Mouse (Mus musculus) 416B (cell line): ENCODE measurements around the gene Dst.

ENCODE experiments used
- DNase-seq: peaks from one replicate; pipeline ENCODE4 v3.0.0; 2011; ENCODE audit warnings: low read depth

Dst gene

GRCm38 (mm10) chr1:33980420-33980819, 72.4 kb downstream of the Dst start:
- no peak for DNase-seq

- no peak for DNase-seq
These were observed 81.6 kb downstream of the Dst start for GRCm38 (mm10) chr1:33989643-33990042.

- DNase-seq, result no peak
These were observed 83.0 kb downstream of the Dst start for GRCm38 (mm10) chr1:33991067-33991466.

GRCm38 (mm10) chr1:33992810-33993209, 84.8 kb downstream of the Dst start:
- DNase-seq, result no peak

GRCm38 (mm10) chr1:33994201-33994600, 86.2 kb downstream of the Dst start:
- no peak for DNase-seq

- DNase-seq, result no peak
These were observed 87.4 kb downstream of the Dst start for GRCm38 (mm10) chr1:33995386-33995785.

- no peak for DNase-seq
These were observed 88.3 kb downstream of the Dst start for GRCm38 (mm10) chr1:33996105-33996887.

DNA sequence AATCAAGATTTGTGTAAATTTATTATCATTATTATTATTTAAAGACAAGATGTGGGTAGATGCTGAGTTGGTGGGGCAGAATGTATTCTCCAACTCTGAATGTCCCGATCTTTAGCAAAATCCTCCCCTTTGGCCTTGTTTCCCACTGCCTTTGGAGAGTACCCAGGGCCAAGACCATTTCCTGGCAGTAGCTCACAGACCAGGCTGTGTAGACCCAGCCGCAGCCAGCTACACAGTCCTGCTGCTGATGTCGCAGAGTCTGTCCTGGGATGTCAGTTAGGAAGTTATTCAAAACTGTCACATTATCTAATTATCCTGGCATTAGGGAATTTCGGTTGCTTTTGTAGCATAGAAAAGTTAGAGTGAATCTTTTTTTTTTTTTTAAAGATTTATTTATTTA, 94.3 kb downstream of the Dst start:
- DNase-seq, result no peak

- no peak for DNase-seq
These were observed 94.9 kb downstream of the Dst start for GRCm38 (mm10) chr1:34002970-34003369.

GRCm38 (mm10) chr1:34005238-34005725, 97.3 kb downstream of the Dst start:
- no peak for DNase-seq

DNA sequence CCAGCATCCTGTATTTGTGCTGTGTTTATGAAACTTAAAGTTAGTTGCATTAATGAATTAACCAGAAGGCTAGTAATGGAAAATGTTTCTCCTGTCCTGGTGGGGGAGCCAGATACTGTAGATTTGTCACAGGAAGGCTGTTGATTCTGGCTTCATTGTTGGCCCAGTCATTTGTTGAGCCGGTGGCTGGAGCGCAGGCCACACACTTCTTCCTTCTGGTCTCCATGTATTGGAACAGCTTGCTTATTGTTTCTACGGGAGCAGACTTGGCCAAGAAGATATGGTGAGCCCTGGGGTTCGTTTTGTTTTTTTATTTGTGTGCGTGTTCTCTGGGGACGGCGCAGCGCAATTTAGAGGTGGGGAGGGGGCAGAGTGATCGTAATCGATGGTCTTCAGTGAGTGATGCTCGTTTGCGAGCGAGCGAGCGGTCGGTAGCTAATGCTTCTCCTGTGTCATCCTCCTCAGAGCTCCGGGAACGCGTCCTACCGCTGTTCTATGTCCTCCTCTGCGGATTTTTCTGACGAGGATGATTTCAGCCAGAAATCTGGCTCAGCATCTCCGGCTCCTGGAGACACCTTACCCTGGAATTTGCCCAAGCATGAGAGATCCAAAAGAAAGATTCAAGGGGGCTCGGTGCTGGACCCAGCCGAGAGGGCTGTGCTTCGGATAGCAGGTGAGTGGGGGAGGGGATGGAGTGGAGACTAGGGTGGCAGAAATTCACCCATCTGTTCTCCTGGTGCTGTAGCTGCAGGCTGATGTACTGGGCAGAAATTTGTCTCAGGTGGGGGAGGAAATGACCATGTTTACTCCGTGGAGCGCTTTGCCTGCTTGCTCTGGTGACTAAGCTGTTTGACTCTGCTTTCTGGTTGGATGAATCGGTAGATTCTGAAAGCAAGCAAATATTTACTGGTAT, 98.0 kb downstream of the Dst start:
- DNase-seq, result peak; percentile 16

DNA sequence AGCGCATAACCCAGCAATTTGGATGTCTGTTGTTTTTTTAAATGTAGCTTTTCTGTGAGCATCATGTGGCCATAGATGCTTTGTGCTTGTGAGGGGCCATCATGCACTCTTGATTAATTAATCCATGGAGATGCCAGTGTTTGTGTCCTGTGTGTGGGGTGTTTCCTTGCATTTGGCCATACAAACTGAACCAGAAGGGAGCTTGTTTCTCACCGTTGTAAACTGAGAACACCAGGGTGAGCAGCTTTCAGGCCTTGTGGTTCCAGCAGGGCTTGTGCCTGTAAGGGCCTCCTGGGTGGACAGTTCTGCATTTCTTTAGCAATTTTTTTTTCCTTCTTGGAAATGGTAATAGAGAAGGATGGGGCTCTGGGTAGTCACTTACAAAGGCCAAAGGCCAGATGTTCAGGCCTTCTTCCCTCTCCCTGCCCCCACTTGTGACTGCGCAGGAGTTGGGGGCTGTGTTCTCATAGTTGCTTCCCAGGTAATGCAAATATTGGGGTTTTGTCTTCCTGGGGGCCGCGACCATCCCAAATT, 98.9 kb downstream of the Dst start:
- DNase-seq, result no peak

- DNase-seq, result no peak
These were observed 99.4 kb downstream of the Dst start for GRCm38 (mm10) chr1:34007379-34007778.

- no peak for DNase-seq
These were observed 103.1 kb downstream of the Dst start for GRCm38 (mm10) chr1:34011051-34011677.

DNA sequence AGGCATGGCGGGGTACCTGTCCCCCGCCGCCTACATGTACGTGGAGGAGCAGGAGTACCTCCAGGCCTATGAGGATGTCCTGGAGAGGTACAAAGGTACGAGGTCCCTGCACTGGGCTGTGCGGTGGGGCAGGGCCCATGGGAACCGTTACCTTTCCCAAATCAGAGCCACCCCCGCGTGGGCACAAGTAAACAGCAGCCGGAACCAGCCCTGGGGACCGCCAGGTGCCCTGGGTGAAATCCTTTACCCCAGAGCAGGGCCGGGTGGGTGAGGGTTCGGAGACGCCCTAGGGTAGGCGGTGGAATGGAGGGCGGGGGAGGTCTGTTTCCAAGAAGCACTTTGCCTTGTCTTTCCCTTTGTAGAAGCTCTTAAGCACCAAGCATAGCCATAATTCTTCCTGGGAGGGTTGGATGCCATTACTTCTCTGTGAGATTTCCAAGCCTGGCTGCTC, 103.8 kb downstream of the Dst start:
- DNase-seq, result no peak

- no peak for DNase-seq
These were observed 105.5 kb downstream of the Dst start for GRCm38 (mm10) chr1:34013490-34013889.

DNA sequence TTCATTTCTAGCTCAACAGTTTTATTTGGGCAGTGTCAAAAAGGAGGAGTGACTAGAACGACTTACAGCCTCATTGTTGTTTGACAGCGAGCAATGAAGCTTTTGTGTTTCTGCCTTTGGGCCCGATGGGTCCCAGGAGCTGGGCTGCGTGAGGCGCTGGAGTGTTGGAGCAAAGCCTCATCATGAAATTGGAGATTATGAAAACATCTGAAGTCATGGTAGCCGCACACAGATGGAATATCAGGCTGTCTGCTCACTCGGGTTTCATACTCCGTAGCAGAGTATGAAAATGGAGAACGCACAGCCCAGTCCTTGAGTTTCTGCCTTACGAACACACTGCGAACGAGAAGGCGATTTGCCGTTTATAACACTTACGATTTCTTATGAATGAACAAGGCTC, 108.8 kb downstream of the Dst start:
- DNase-seq, result no peak

- no peak for DNase-seq
These were observed 109.3 kb downstream of the Dst start for GRCm38 (mm10) chr1:34017323-34017722.

GRCm38 (mm10) chr1:34020599-34020998, 112.6 kb downstream of the Dst start:
- no peak for DNase-seq

DNA sequence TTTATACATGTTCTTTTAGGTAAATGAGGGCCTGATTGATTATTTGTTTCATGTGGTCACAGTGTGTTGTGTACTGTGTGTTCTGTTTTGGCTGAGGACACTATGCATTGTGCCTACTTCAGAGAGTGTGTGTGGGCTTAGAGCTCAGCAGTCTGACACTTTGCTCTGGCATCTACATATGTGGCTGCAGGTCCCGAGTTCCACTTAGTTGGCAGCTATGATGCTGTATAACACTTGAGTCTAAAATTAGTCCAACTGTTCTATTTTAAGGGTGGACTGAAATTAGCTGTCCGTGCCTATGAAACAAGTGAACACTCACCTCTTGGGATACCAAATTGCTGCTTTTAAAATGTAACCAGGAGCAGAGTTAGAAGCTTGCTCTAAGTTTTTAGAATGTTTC, 113.5 kb downstream of the Dst start:
- DNase-seq, result no peak

GRCm38 (mm10) chr1:34023154-34023553, 115.1 kb downstream of the Dst start:
- DNase-seq, result no peak

GRCm38 (mm10) chr1:34025879-34026278, 117.9 kb downstream of the Dst start:
- no peak for DNase-seq
